Mouse (Mus musculus) neural tube, embryonic 15.5 days (tissue): Measurements from ENCODE around the gene Il13. TPM values are rescaled to one million over a fixed set of nuclear protein-coding genes. Genes with fewer than 3 reads are reported as not detected.

ENCODE experiments used
- ATAC-seq: fragments of 200-750 bp; cut with Nextera tagmentation; 2 replicates; pipeline ENCODE4 v1.8.0; 2017; ENCODE audit warnings: mild to moderate bottlenecking, moderate TSS enrichment, moderate library complexity; ENCODE audit not compliant: low FRiP score
- H3K27ac ChIP-seq: fragments of 300-500 bp; sonication (generic); replicated peaks from 2 replicates; pipeline ENCODE4 v1.5.1; 2015; ENCODE audit warnings: mild to moderate bottlenecking, inconsistent platforms
- H3K27me3 ChIP-seq: fragments of 300-500 bp; sonication (generic); replicated peaks from 2 replicates; pipeline ENCODE4 v1.6.1; 2015; ENCODE audit warnings: inconsistent platforms
- H3K36me3 ChIP-seq: fragments of 300-500 bp; sonication (generic); 2 replicates; pipeline ENCODE4 v1.6.1; 2015; ENCODE audit warnings: inconsistent platforms
- H3K4me1 ChIP-seq: fragments of 300-500 bp; sonication (generic); 2 replicates; pipeline ENCODE4 v1.6.1; 2015; ENCODE audit warnings: inconsistent platforms
- H3K4me2 ChIP-seq: fragments of 300-500 bp; sonication (generic); 2 replicates; pipeline ENCODE4 v1.6.1; 2015; ENCODE audit warnings: inconsistent platforms, mild to moderate bottlenecking, moderate library complexity
- H3K4me3 ChIP-seq: fragments of 300-500 bp; sonication (generic); replicated peaks from 2 replicates; pipeline ENCODE4 v1.5.1; 2015; ENCODE audit warnings: mild to moderate bottlenecking, inconsistent platforms
- H3K9ac ChIP-seq: fragments of 300-500 bp; sonication (generic); replicated peaks from 2 replicates; pipeline ENCODE4 v1.6.1; 2015; ENCODE audit warnings: mild to moderate bottlenecking, inconsistent platforms
- H3K9me3 ChIP-seq: fragments of 300-500 bp; sonication (generic); replicated peaks from 2 replicates; pipeline ENCODE4 v1.6.1; 2016; ENCODE audit warnings: inconsistent platforms
- WGBS: fragments of 180-500 bp; shearing (Covaris S2); methylation state at CpG from one replicate; pipeline ENCODE4 v1.1.7; 2015; ENCODE audit warnings: mixed read lengths; 5-methylcytosine and 5-hydroxymethylcytosine counted together
- polyA plus RNA-seq: library from polyadenylated mRNA; unstranded; fragments of >200 nt; fragmentation: Nextera tagmentation; extraction: Ambion mirVana; gene quantifications from 2 replicates; pipeline ENCODE4 v1.2.1, GENCODE M21; 2015

Gene Il13
- polyA plus RNA-seq, 1 experiment from 2014 or later: not detected

- H3K4me1 ChIP-seq: no peaks in the 10 kb centered on the region
- no peaks in the 10 kb centered on the region for H3K27me3 ChIP-seq
- no peak overlapping the region for H3K9ac ChIP-seq
- H3K36me3 ChIP-seq: no peaks in the 10 kb centered on the region
- no peak overlapping the region for H3K4me3 ChIP-seq
- 64% methylated on average over 6 of the region's 6 CpGs for WGBS
- no peak overlapping the region for H3K4me2 ChIP-seq
- ATAC-seq: no peak
- H3K9me3 ChIP-seq: no peaks in the 10 kb centered on the region
- no peak overlapping the region for H3K27ac ChIP-seq
Observed at GRCm38 (mm10) chr11:53615172-53615571, 19.3 kb downstream of the Il13 start.

- ATAC-seq: no peak
- H3K27me3 ChIP-seq: no peaks in the 10 kb centered on the region
- peaks cover 6% of the 10 kb centered on the region; the same call in 1 of the 2 replicates for H3K4me1 ChIP-seq
- H3K9me3 ChIP-seq: no peaks in the 10 kb centered on the region
- H3K9ac ChIP-seq: no peak overlapping the region
- no peak overlapping the region for H3K4me3 ChIP-seq
- no peaks in the 10 kb centered on the region for H3K36me3 ChIP-seq
- no peak overlapping the region for H3K4me2 ChIP-seq
- WGBS: 90% methylated on average over 3 of the region's 3 CpGs
- no peak overlapping the region for H3K27ac ChIP-seq
Observed at GRCm38 (mm10) chr11:53609672-53610071, 24.8 kb downstream of the Il13 start.

- peaks cover 6% of the 10 kb centered on the region; the same call in 1 of the 2 replicates for H3K4me1 ChIP-seq
- H3K27me3 ChIP-seq: no peaks in the 10 kb centered on the region
- no peaks in the 10 kb centered on the region for H3K9me3 ChIP-seq
- ATAC-seq: no peak
- no peak overlapping the region for H3K27ac ChIP-seq
- WGBS: 84% methylated on average over 6 of the region's 6 CpGs
- no peak overlapping the region for H3K4me2 ChIP-seq
- H3K36me3 ChIP-seq: peaks cover 3% of the 10 kb centered on the region; the same call in 1 of the 2 replicates
- H3K9ac ChIP-seq: no peak overlapping the region
- no peak overlapping the region for H3K4me3 ChIP-seq
Observed at GRCm38 (mm10) chr11:53609231-53609630, 25.3 kb downstream of the Il13 start.

- H3K4me1 ChIP-seq: peaks cover 6% of the 10 kb centered on the region; the same call in 1 of the 2 replicates
- H3K9ac ChIP-seq: no peak overlapping the region
- H3K36me3 ChIP-seq: peaks cover 20% of the 10 kb centered on the region
- no peak overlapping the region for H3K4me2 ChIP-seq
- H3K4me3 ChIP-seq: no peak overlapping the region
- WGBS: 9% methylated on average over 12 of the region's 12 CpGs
- H3K9me3 ChIP-seq: no peaks in the 10 kb centered on the region
- no peak for ATAC-seq
- no peak overlapping the region for H3K27ac ChIP-seq
- H3K27me3 ChIP-seq: no peaks in the 10 kb centered on the region
Observed at GRCm38 (mm10) chr11:53605609-53606008, 28.9 kb downstream of the Il13 start.

- Histone ChIP-seq H3K27me3 (no peaks in the 10 kb centered on the region), H3K27ac (no peak overlapping the region), H3K36me3 (peaks cover 25% of the 10 kb centered on the region), H3K4me1 (peaks cover 6% of the 10 kb centered on the region; the same call in 1 of the 2 replicates), H3K4me2 (no peak overlapping the region), H3K9ac (no peak overlapping the region), H3K4me3 (no peak overlapping the region), H3K9me3 (no peaks in the 10 kb centered on the region)
- 96% methylated on average over 3 of the region's 3 CpGs for WGBS
- no peak for ATAC-seq
Observed at GRCm38 (mm10) chr11:53604983-53605382, 29.5 kb downstream of the Il13 start.

- no peak overlapping the region for H3K4me3 ChIP-seq
- WGBS: 97% methylated on average over 5 of the region's 5 CpGs
Observed at GRCm38 (mm10) chr11:53591116-53591515, 43.4 kb downstream of the Il13 start.

GRCm38 (mm10) chr11:53590368-53590768, 44.1 kb downstream of the Il13 start:
- no peak overlapping the region for H3K4me2 ChIP-seq
- no peaks in the 10 kb centered on the region for H3K27me3 ChIP-seq
- WGBS: 42% methylated on average over 15 of the region's 15 CpGs
- H3K27ac ChIP-seq: no peak overlapping the region
- no peaks in the 10 kb centered on the region for H3K9me3 ChIP-seq
- H3K4me3 ChIP-seq: no peak overlapping the region
- H3K36me3 ChIP-seq: peaks cover 80% of the 10 kb centered on the region
- H3K9ac ChIP-seq: no peak overlapping the region
- no peaks in the 10 kb centered on the region for H3K4me1 ChIP-seq
- ATAC-seq: no peak

More at GRCm38 (mm10) chr11:53591116-53591515, 43.4 kb downstream of the Il13 start:
- Histone ChIP-seq H3K4me2 (no peak overlapping the region), H3K36me3 (peaks cover 79% of the 10 kb centered on the region), H3K27me3 (no peaks in the 10 kb centered on the region), H3K4me1 (no peaks in the 10 kb centered on the region), H3K9ac (no peak overlapping the region), H3K27ac (no peak overlapping the region), H3K9me3 (no peaks in the 10 kb centered on the region)
- ATAC-seq: no peak

- Histone ChIP-seq H3K36me3 (peaks cover 80% of the 10 kb centered on the region), H3K27ac (no peak overlapping the region), H3K27me3 (no peaks in the 10 kb centered on the region), H3K9me3 (no peaks in the 10 kb centered on the region), H3K4me2 (no peak overlapping the region), H3K9ac (no peak overlapping the region), H3K4me1 (no peaks in the 10 kb centered on the region), H3K4me3 (no peak overlapping the region)
- ATAC-seq: no peak
- 84% methylated on average over 8 of the region's 8 CpGs for WGBS
Observed at GRCm38 (mm10) chr11:53588279-53588678, 46.2 kb downstream of the Il13 start.

- no peak for ATAC-seq
- WGBS: 98% methylated on average over 6 of the region's 6 CpGs
- H3K4me2 ChIP-seq: no peak overlapping the region
- H3K27ac ChIP-seq: no peak overlapping the region
- H3K4me3 ChIP-seq: no peak overlapping the region
- H3K9ac ChIP-seq: no peak overlapping the region
- peaks cover 77% of the 10 kb centered on the region for H3K36me3 ChIP-seq
- no peaks in the 10 kb centered on the region for H3K27me3 ChIP-seq
- no peaks in the 10 kb centered on the region for H3K4me1 ChIP-seq
- H3K9me3 ChIP-seq: no peaks in the 10 kb centered on the region
Observed at GRCm38 (mm10) chr11:53585510-53585909, 49.0 kb downstream of the Il13 start.

GRCm38 (mm10) chr11:53584849-53585248, 49.7 kb downstream of the Il13 start:
- Histone ChIP-seq H3K9me3 (no peaks in the 10 kb centered on the region), H3K4me2 (no peak overlapping the region), H3K27ac (no peak overlapping the region), H3K4me3 (no peak overlapping the region), H3K36me3 (peaks cover 82% of the 10 kb centered on the region), H3K4me1 (no peaks in the 10 kb centered on the region), H3K27me3 (no peaks in the 10 kb centered on the region), H3K9ac (no peak overlapping the region)
- WGBS: 66% methylated on average over 3 of the region's 3 CpGs
- ATAC-seq: no peak

- 68% methylated on average over 10 of the region's 10 CpGs for WGBS
- no peak overlapping the region for H3K27ac ChIP-seq
- no peaks in the 10 kb centered on the region for H3K9me3 ChIP-seq
- H3K4me2 ChIP-seq: no peak overlapping the region
- peaks cover 79% of the 10 kb centered on the region for H3K36me3 ChIP-seq
- no peak overlapping the region for H3K9ac ChIP-seq
- no peak for ATAC-seq
- no peaks in the 10 kb centered on the region for H3K27me3 ChIP-seq
- H3K4me3 ChIP-seq: no peak overlapping the region
- no peaks in the 10 kb centered on the region for H3K4me1 ChIP-seq
Observed at GRCm38 (mm10) chr11:53583151-53583550, 51.4 kb downstream of the Il13 start.
